Mouse (Mus musculus) heart, embryonic 13.5 days (tissue): ENCODE results near the gene E4f1. TPM values are rescaled to one million over a fixed set of nuclear protein-coding genes. Genes with fewer than 3 reads are reported as not detected.
"Not testable (repeated sequence)": the region's sequence is repeated elsewhere in the genome, so short reads cannot be mapped to it uniquely, and the experiment has no call there.

Experiments used
- ATAC-seq: fragments of 200-750 bp; cut with Nextera tagmentation; 2 replicates; pipeline ENCODE4 v1.8.0; 2017; ENCODE audit warnings: moderate TSS enrichment; ENCODE audit not compliant: insufficient number of reproducible peaks, low FRiP score, low TSS enrichment; ENCODE audit errors: extremely low read depth
- H3K27ac ChIP-seq: fragments of 300-500 bp; sonication (generic); replicated peaks from 2 replicates; pipeline ENCODE4 v1.5.1; 2015; ENCODE audit warnings: moderate library complexity, mild to moderate bottlenecking, inconsistent platforms
- H3K27me3 ChIP-seq: fragments of 300-500 bp; sonication (generic); replicated peaks from 2 replicates; pipeline ENCODE4 v1.6.1; 2015; ENCODE audit warnings: mild to moderate bottlenecking, inconsistent platforms
- H3K36me3 ChIP-seq: fragments of 300-500 bp; sonication (generic); 2 replicates; pipeline ENCODE4 v1.6.1; 2015; ENCODE audit warnings: mild to moderate bottlenecking, inconsistent platforms
- H3K4me1 ChIP-seq: fragments of 300-500 bp; sonication (generic); 2 replicates; pipeline ENCODE4 v1.6.1; 2015; ENCODE audit warnings: inconsistent platforms
- H3K4me2 ChIP-seq: fragments of 300-500 bp; sonication (generic); 2 replicates; pipeline ENCODE4 v1.6.1; 2015; ENCODE audit warnings: inconsistent platforms, mild to moderate bottlenecking, moderate library complexity
- H3K4me3 ChIP-seq: fragments of 300-500 bp; sonication (generic); 2 replicates; pipeline ENCODE4 v1.5.1; 2015; ENCODE audit warnings: moderate library complexity, mild to moderate bottlenecking, inconsistent platforms
- H3K9ac ChIP-seq: fragments of 300-500 bp; sonication (generic); 2 replicates; pipeline ENCODE4 v1.6.1; 2015; ENCODE audit warnings: inconsistent platforms, mild to moderate bottlenecking, moderate library complexity
- H3K9me3 ChIP-seq: fragments of 300-500 bp; sonication (generic); 2 replicates; pipeline ENCODE4 v1.6.1; 2016; ENCODE audit warnings: inconsistent platforms
- WGBS: fragments of 180-500 bp; shearing (Covaris S2); methylation state at CpG from one replicate; pipeline ENCODE4 v1.1.7; 2015; ENCODE audit warnings: mixed read lengths; 5-methylcytosine and 5-hydroxymethylcytosine counted together
- polyA plus RNA-seq: library from polyadenylated mRNA; unstranded; fragments of >200 nt; fragmentation: Nextera tagmentation; extraction: Ambion mirVana; gene quantifications from 2 replicates; pipeline ENCODE4 v1.2.1, GENCODE M21; 2015

Gene E4f1
- polyA plus RNA-seq, 1 experiment from 2014 or later = 24.5 TPM

GRCm38 (mm10) chr17:24426471-24427169 is 43.5 kb downstream of the E4f1 start, which contains the start of gene Eci1:
TSS of gene Eci1 (plus strand) at chr17:24426641.
- Histone ChIP-seq H3K27me3 (no peaks in the 10 kb centered on the region), H3K9ac (peak within 1 kb of the TSS; percentile 97), H3K36me3 (peaks cover 50% of the 10 kb centered on the region), H3K9me3 (no peaks in the 10 kb centered on the region), H3K4me3 (peak within 1 kb of the TSS; percentile 86), H3K27ac (peak within 1 kb of the TSS; percentile 99), H3K4me1 (peaks cover 39% of the 10 kb centered on the region), H3K4me2 (peak within 1 kb of the TSS; percentile 79)
- 1% methylated on average over 44 of the region's 48 CpGs for WGBS
- ATAC-seq = peak; percentile 95

- peak overlapping the region; percentile 99 for H3K27ac ChIP-seq
These were observed 44.2 kb downstream of the E4f1 start for GRCm38 (mm10) chr17:24425905-24426304.

DNA sequence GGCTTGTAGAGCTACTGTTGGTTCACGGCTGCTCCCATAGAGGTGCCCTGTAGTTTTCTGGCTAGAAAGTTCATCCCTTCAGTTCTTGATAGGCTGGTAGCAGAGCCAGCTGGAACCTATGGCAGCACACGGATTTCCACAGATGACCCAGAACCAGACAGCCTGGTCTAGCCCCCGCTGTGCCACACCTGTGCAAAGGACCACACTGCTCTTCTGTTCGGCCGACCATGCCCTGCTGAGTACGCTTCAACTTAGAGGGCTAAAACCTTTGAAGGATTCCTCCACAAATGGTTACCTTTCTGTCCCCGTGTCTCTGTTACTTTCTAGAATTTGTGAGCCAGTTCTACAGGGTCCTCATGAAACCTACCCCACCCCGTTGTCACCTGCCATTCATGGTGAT is 44.8 kb downstream of the E4f1 start:
- not testable (repeated sequence) for ATAC-seq, H3K4me2 ChIP-seq, H3K9me3 ChIP-seq, H3K4me3 ChIP-seq, H3K9ac ChIP-seq, H3K27ac ChIP-seq, H3K27me3 ChIP-seq
- 87% methylated on average over 6 of the region's 8 CpGs for WGBS
- Histone ChIP-seq H3K4me1 (peaks cover 32% of the 10 kb centered on the region), H3K36me3 (peaks cover 57% of the 10 kb centered on the region)

More at GRCm38 (mm10) chr17:24425905-24426304, 44.2 kb downstream of the E4f1 start:
- peaks cover 38% of the 10 kb centered on the region for H3K4me1 ChIP-seq
- peak overlapping the region; percentile 86 for H3K4me3 ChIP-seq
- ATAC-seq = no peak
- 88% methylated on average over 7 of the region's 7 CpGs for WGBS
- no peaks in the 10 kb centered on the region for H3K27me3 ChIP-seq
- H3K36me3 ChIP-seq = peaks cover 55% of the 10 kb centered on the region
- H3K9ac ChIP-seq = peak overlapping the region; percentile 97
- peak overlapping the region; percentile 79 for H3K4me2 ChIP-seq
- H3K9me3 ChIP-seq = no peaks in the 10 kb centered on the region

DNA sequence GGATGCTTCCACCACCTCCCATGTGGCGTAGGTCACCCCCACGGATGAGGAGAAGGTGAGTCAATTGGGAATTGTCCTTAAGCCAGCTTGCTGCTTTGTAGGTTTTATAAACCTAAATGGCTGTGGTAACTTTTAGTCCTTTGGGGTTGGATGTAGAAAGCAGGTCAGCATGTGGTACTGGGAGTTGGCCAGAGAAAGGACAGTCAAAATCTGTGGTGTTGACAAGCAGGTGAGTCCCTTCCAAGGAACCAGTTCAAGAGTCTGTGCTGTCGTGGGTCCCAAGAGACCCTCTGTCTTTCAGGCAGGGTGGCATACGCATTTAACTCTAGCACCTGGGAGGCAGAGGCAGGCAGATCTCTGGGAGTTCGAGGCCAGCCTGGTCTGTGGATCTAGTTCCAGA is 45.6 kb downstream of the E4f1 start:
- H3K9ac ChIP-seq = no peak overlapping the region
- no peak overlapping the region for H3K27ac ChIP-seq
- H3K4me3 ChIP-seq = no peak overlapping the region
- peaks cover 60% of the 10 kb centered on the region for H3K36me3 ChIP-seq
- H3K4me2 ChIP-seq = no peak overlapping the region
- H3K27me3 ChIP-seq = no peaks in the 10 kb centered on the region
- 88% methylated on average over 5 of the region's 5 CpGs for WGBS
- no peaks in the 10 kb centered on the region for H3K9me3 ChIP-seq
- no peak for ATAC-seq
- H3K4me1 ChIP-seq = peaks cover 24% of the 10 kb centered on the region

GRCm38 (mm10) chr17:24423114-24423513 is 47.0 kb downstream of the E4f1 start:
- Histone ChIP-seq H3K9me3 (no peaks in the 10 kb centered on the region), H3K4me1 (peaks cover 13% of the 10 kb centered on the region), H3K9ac (no peak overlapping the region), H3K4me2 (no peak overlapping the region), H3K36me3 (peaks cover 74% of the 10 kb centered on the region), H3K4me3 (no peak overlapping the region), H3K27ac (no peak overlapping the region), H3K27me3 (no peaks in the 10 kb centered on the region)
- 87% methylated on average over 4 of the region's 4 CpGs for WGBS
- ATAC-seq = no peak

DNA sequence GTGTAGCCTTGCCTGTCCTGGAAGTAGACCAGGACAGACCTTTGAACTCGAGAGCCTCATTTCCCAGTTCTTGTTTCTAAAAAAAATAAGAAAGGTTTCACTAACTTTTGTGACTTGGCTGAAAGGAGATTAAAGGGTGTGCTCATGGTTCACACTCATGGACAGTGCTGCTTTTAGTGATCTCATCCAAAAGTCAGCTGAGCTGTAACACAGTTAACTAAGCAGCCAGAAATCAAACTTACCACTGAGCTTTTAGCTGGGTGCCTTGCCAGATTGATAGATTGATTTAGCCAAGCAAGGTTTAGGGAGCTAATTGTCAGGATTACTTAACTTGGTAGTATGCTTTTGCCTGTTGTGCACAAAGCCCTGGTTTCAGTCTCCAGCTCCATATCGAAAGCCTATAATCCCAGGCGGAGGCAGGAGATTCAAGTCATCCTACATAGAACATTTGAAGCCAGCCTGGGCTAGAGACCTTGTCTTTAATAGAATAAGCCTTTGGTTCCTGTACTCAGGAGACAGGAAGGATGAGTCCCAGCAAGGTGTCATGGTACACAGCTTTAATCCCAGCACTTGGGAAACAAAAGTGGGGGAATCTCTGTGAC is 54.0 kb downstream of the E4f1 start:
- Histone ChIP-seq H3K27ac (no peak overlapping the region), H3K27me3 (no peaks in the 10 kb centered on the region), H3K9ac (peak overlapping the region; percentile 98), H3K4me1 (peaks cover 40% of the 10 kb centered on the region), H3K4me3 (peak overlapping the region; percentile 97), H3K4me2 (peak overlapping the region; percentile 99), H3K9me3 (no peaks in the 10 kb centered on the region), H3K36me3 (peaks cover 58% of the 10 kb centered on the region)
- no peak for ATAC-seq
- 81% methylated on average over 3 of the region's 3 CpGs for WGBS

GRCm38 (mm10) chr17:24415011-24415410 is 55.1 kb downstream of the E4f1 start:
- ATAC-seq = no peak
- Histone ChIP-seq H3K4me2 (peak overlapping the region; percentile 99), H3K27ac (peak overlapping the region; percentile 95), H3K4me3 (peak overlapping the region; percentile 97), H3K9ac (peak overlapping the region; percentile 98), H3K36me3 (peaks cover 58% of the 10 kb centered on the region), H3K4me1 (peaks cover 40% of the 10 kb centered on the region), H3K27me3 (no peaks in the 10 kb centered on the region), H3K9me3 (no peaks in the 10 kb centered on the region)
- under 1% methylated on average over 21 of the region's 21 CpGs for WGBS

- WGBS = under 1% methylated on average over 64 of the region's 64 CpGs
- peak; percentile 86 for ATAC-seq
- Histone ChIP-seq H3K4me3 (peak within 1 kb of the TSS; percentile 97), H3K27me3 (no peaks in the 10 kb centered on the region), H3K9me3 (no peaks in the 10 kb centered on the region), H3K27ac (peak within 1 kb of the TSS; percentile 95), H3K36me3 (peaks cover 58% of the 10 kb centered on the region), H3K9ac (peak within 1 kb of the TSS; percentile 98), H3K4me2 (peak within 1 kb of the TSS; percentile 99), H3K4me1 (peaks cover 40% of the 10 kb centered on the region)
These were observed 55.7 kb downstream of the E4f1 start, which contains the start of gene Rnps1 for GRCm38 (mm10) chr17:24414230-24414976. TSS of gene Rnps1 (plus strand) at chr17:24414565.

- Histone ChIP-seq H3K4me1 (peaks cover 40% of the 10 kb centered on the region), H3K4me2 (peak overlapping the region; percentile 99), H3K36me3 (peaks cover 58% of the 10 kb centered on the region), H3K27me3 (no peaks in the 10 kb centered on the region), H3K9ac (peak overlapping the region; percentile 90), H3K4me3 (peak overlapping the region; percentile 97), H3K9me3 (no peaks in the 10 kb centered on the region), H3K27ac (peak overlapping the region; percentile 95)
- ATAC-seq = 0 out of 2 replicates have a peak, but pooled peaks have one; percentile 3
- 25% methylated on average over 22 of the region's 22 CpGs for WGBS
These were observed 56.4 kb downstream of the E4f1 start for GRCm38 (mm10) chr17:24413557-24414211.

- no peak overlapping the region for H3K4me3 ChIP-seq
- no peak overlapping the region for H3K27ac ChIP-seq
- no peak overlapping the region for H3K4me2 ChIP-seq
- H3K9ac ChIP-seq = no peak overlapping the region
- peaks cover 85% of the 10 kb centered on the region for H3K36me3 ChIP-seq
- no peak for ATAC-seq
- no peaks in the 10 kb centered on the region for H3K9me3 ChIP-seq
- no peaks in the 10 kb centered on the region for H3K4me1 ChIP-seq
- WGBS = 84% methylated on average over 12 of the region's 12 CpGs
- H3K27me3 ChIP-seq = no peaks in the 10 kb centered on the region
These were observed 62.9 kb downstream of the E4f1 start for GRCm38 (mm10) chr17:24407116-24407803.
